Mouse (Mus musculus) liver, adult 2 months (tissue): Measurements from ENCODE around the gene Cdx2. TPM values are rescaled to one million over a fixed set of nuclear protein-coding genes. Genes with fewer than 3 reads are reported as not detected.

Source experiments
- DNase-seq: peaks from one replicate; pipeline ENCODE4 v3.0.0-alpha.2; 2011; ENCODE audit warnings: low read depth, low spot score; ENCODE audit errors: extremely low read depth
- H3K27ac ChIP-seq: fragments of 200-500 bp; replicated peaks from 2 replicates; pipeline ENCODE4 v1.5.1; 2012; ENCODE audit warnings: low read depth, mild to moderate bottlenecking, control low read depth, inconsistent platforms, low read length; ENCODE audit not compliant: insufficient read depth
- H3K27me3 ChIP-seq: fragments of 200-500 bp; 2 replicates; pipeline ENCODE4 v1.6.1; 2012; ENCODE audit warnings: mild to moderate bottlenecking, moderate library complexity, low read length, inconsistent platforms; ENCODE audit not compliant: control insufficient read depth, insufficient read depth
- H3K36me3 ChIP-seq: fragments of 200-500 bp; 2 replicates; pipeline ENCODE4 v1.6.1; 2012; ENCODE audit warnings: low read length, inconsistent platforms; ENCODE audit not compliant: control insufficient read depth, insufficient read depth
- H3K4me1 ChIP-seq: fragments of 200-500 bp; 2 replicates; pipeline ENCODE4 v1.6.1; 2011; ENCODE audit warnings: low read length; ENCODE audit not compliant: control insufficient read depth, insufficient read depth
- H3K4me3 ChIP-seq: fragments of 200-500 bp; 2 replicates; pipeline ENCODE4 v1.5.1; 2011; ENCODE audit warnings: low read depth, mild to moderate bottlenecking, control low read depth, low read length, moderate library complexity; ENCODE audit not compliant: insufficient read depth
- H3K79me2 ChIP-seq: fragments of 200-500 bp; 2 replicates; pipeline ENCODE4 v1.6.1; 2012; ENCODE audit warnings: inconsistent platforms, mild to moderate bottlenecking, low read length, moderate library complexity; ENCODE audit not compliant: control insufficient read depth, insufficient read depth
- H3K9ac ChIP-seq: fragments of 200-500 bp; 2 replicates; pipeline ENCODE4 v1.6.1; 2012; ENCODE audit warnings: low read depth, mild to moderate bottlenecking, control low read depth, inconsistent platforms, low read length
- CTCF ChIP-seq: fragments of 200-500 bp; IDR thresholded peaks from 2 replicates; pipeline ENCODE4 v1.5.1; 2011; ENCODE audit warnings: low read depth, low read length, control low read depth
- POLR2A ChIP-seq: fragments of 200-500 bp; IDR thresholded peaks from 2 replicates; pipeline ENCODE4 v1.6.1; 2011; ENCODE audit warnings: low read length, control low read depth; ENCODE audit not compliant: insufficient read depth; ENCODE audit errors: extremely low read depth
- WGBS: fragments of 180-500 bp; shearing (Covaris S2); methylation state at CpG from one replicate; pipeline ENCODE4 v1.1.7; 2018; 5-methylcytosine and 5-hydroxymethylcytosine counted together
- polyA plus RNA-seq: library from polyadenylated mRNA; depleted of rRNA; stranded (reverse); fragments of >200 nt; gene quantifications from 2 replicates; pipeline ENCODE4 v1.2.3, GENCODE M21; 2012; rRNA removed
- total RNA-seq: library from RNA; depleted of rRNA; stranded (reverse); fragments of >200 nt; gene quantifications from 2 replicates; pipeline ENCODE4 v1.2.3, GENCODE M21; 2014; rRNA removed

Cdx2 gene
- total RNA-seq (not detected in 2 replicates), polyA plus RNA-seq (0.04 TPM in 1 of 2 replicates, not detected in the other)

GRCm38 (mm10) chr5:147306638-147307397 is at the start of gene Cdx2:
Gene Cdx2, minus strand, starts transcription at chr5:147307270.
- Histone ChIP-seq H3K27ac (no peak within 1 kb of the TSS), H3K4me1 (no peaks in the 10 kb centered on the region), H3K9ac (no peak within 1 kb of the TSS), H3K27me3 (peaks cover 42% of the 10 kb centered on the region), H3K36me3 (no peaks in the 10 kb centered on the region), H3K4me3 (no peak within 1 kb of the TSS), H3K79me2 (no peaks in the 10 kb centered on the region)
- no peak for DNase-seq
- 2% methylated on average over 63 of the region's 63 CpGs for WGBS
- TF ChIP-seq POLR2A: no peak
- TF ChIP-seq CTCF: no peak

DNA sequence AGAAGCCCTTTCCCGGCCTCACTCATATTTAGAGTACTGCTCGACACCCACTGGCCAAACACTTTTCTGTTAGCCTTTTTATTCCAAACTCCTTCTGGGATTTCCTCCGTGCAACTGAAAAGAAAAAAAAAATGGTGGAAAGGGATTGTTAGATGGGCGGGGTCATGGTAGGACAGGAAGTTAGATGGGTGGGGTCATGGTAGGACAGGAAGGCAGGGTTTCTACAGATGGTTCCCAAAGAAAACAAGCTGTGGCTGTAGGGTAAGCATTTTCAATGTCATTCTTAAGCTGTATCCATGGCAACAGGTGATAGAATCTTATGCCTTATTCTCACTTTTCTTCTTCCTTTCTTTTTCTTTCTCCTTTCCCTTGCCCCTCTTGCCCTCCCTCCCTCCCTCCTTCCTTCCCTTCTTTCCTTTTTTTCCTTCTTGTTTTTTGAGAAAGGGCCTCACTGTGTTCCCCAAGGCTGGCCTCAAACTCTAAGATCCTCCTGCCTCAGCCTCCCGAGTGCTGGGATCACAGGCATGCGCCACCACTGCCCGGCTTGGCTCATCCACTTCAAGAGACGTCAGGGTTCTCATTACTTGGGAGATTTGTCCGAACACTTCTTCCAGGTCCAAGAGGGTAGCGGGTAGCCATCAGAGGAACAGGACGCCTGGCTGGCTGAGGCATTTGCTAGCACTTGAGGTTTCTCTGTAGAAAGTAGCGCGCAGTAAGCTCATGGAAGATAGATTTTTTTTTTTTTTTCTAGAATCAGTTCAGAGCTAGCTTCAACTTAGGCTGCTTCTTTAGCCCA is 49.4 kb upstream of the Cdx2 start:
- WGBS: 86% methylated on average over 13 of the region's 13 CpGs
- Histone ChIP-seq H3K4me3 (no peak overlapping the region), H3K4me1 (no peaks in the 10 kb centered on the region), H3K27me3 (no peaks in the 10 kb centered on the region), H3K79me2 (no peaks in the 10 kb centered on the region), H3K36me3 (no peaks in the 10 kb centered on the region), H3K27ac (no peak overlapping the region), H3K9ac (no peak overlapping the region)
- no peak for TF ChIP-seq POLR2A
- TF ChIP-seq CTCF: no peak
- no peak for DNase-seq

DNA sequence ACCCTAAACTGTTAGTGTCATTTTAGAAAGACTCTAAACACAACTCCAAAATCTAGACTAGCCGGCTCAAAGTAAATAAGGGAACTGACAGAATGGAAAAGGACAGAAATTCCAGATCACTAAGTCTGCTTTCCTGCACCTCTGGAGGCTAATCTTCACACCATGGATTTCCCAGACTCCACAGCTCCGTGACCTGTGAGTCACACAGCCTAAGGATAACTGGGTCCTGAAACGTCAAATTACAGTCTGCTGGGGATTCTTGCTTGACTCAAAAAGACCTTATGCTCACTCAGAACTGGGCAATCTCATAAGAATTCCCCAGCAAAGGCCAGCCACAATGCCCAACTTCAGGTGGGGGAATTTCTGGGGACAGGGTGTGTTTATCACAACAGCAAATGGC is 48.7 kb upstream of the Cdx2 start:
- Histone ChIP-seq H3K9ac (no peak overlapping the region), H3K79me2 (no peaks in the 10 kb centered on the region), H3K4me1 (no peaks in the 10 kb centered on the region), H3K27ac (no peak overlapping the region), H3K36me3 (no peaks in the 10 kb centered on the region), H3K4me3 (no peak overlapping the region), H3K27me3 (no peaks in the 10 kb centered on the region)
- no peak for DNase-seq
- WGBS: 38% methylated on average over 3 of the region's 3 CpGs
- TF ChIP-seq CTCF: no peak
- no peak for TF ChIP-seq POLR2A

- no peak for TF ChIP-seq CTCF
- no peak for TF ChIP-seq POLR2A
- Histone ChIP-seq H3K4me3 (no peak overlapping the region), H3K9ac (no peak overlapping the region), H3K79me2 (no peaks in the 10 kb centered on the region), H3K4me1 (no peaks in the 10 kb centered on the region), H3K27ac (no peak overlapping the region), H3K36me3 (no peaks in the 10 kb centered on the region), H3K27me3 (no peaks in the 10 kb centered on the region)
- 83% methylated on average over 8 of the region's 8 CpGs for WGBS
- no peak for DNase-seq
Measured at GRCm38 (mm10) chr5:147354985-147355384, 47.9 kb upstream of the Cdx2 start.

DNA sequence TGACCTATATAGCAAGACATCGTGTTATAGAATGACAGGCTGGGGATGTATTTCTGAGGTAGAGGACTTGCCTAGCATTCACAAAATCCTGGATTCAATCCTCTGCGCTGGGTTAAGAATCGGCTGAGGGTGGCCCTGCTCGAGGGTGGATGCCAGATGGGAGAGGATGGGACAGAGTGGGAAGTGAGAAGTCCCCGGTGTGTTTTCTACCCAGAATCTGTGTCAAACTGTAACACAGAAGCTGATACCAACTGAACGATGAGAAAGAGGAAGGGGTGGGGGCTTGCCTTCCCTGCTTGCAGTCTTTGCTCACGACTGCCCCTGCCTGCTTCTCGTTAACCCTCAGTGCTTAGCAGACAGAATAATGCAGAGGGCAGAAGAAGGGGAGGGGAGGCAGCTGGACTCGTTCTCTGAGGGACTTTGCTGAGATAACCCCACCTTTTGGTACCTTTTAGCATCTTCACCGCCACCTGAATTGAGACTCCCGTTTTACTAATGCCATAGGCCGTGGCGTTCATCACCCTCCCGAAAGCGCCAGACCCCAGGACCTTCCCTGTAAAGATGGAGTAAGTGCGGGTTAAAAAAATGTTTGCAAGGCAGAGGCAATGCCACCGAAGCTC is 47.2 kb upstream of the Cdx2 start:
- no peaks in the 10 kb centered on the region for H3K4me1 ChIP-seq
- no peak overlapping the region for H3K4me3 ChIP-seq
- H3K9ac ChIP-seq: no peak overlapping the region
- WGBS: 70% methylated on average over 17 of the region's 17 CpGs
- no peaks in the 10 kb centered on the region for H3K36me3 ChIP-seq
- H3K79me2 ChIP-seq: no peaks in the 10 kb centered on the region
- DNase-seq: no peak
- TF ChIP-seq POLR2A: no peak
- no peak for TF ChIP-seq CTCF
- H3K27ac ChIP-seq: no peak overlapping the region
- no peaks in the 10 kb centered on the region for H3K27me3 ChIP-seq
